Mouse (Mus musculus) ES-E14 (cell line): ENCODE measurements around the gene Vcp.

ENCODE experiments used
- ZC3H11A ChIP-seq: IDR thresholded peaks from 2 replicates; pipeline ENCODE4 v1.6.1; 2012; ENCODE audit warnings: low read depth, mild to moderate bottlenecking, inconsistent platforms, low read length, borderline replicate concordance
- ZNF384 ChIP-seq: IDR thresholded peaks from 2 replicates; pipeline ENCODE4 v1.6.1; 2012; ENCODE audit warnings: low read depth, low read length, inconsistent platforms

DNA sequence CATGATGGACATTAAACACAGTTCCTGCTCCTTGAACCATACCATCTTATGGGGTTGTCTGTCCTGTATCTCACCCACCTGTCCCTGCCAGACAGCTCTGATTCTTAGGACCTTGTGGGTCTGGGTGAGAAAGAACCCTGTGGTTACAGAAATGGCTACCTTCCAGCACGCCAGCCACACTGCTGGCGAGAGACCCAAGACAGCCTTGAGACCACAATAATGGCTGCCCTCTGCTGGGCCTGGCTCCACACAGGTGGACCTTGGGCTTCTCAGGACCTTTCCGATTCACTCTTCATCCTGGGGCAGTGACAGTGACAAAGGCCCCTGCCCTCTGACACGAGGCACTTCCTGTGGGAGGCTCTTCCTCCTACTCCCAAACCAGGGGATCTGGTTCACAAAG is 40.9 kb downstream of the Vcp start:
- TF ChIP-seq ZC3H11A (no peak), ZNF384 (no peak)
